Mouse (Mus musculus): ENCODE measurements around the gene Ptgir. TPM values are rescaled to one million over a fixed set of nuclear protein-coding genes. Genes with fewer than 3 reads are reported as not detected.

Gene Ptgir
- polyA plus RNA-seq, 1 experiment from 2014 or later, result 5.1 TPM

Other genes starting within 250 kb of the Ptgir start
- gene Ceacam15, start 230.8 kb upstream of the Ptgir start, polyA plus RNA-seq (2015; fragmentation: Nextera tagmentation; extraction: Ambion mirVana), result not detected in 2 replicates
- gene Ceacam9, start 184.6 kb upstream of the Ptgir start, polyA plus RNA-seq (2015; fragmentation: Nextera tagmentation; extraction: Ambion mirVana), result not detected in 2 replicates
- 253 and 283 TPM in 2 replicates for gene Ap2s1, start 168.1 kb upstream of the Ptgir start, polyA plus RNA-seq (2015; fragmentation: Nextera tagmentation; extraction: Ambion mirVana)
- gene Slc1a5, start 125.2 kb upstream of the Ptgir start, polyA plus RNA-seq (2015; fragmentation: Nextera tagmentation; extraction: Ambion mirVana), result 32.5 and 39.5 TPM in 2 replicates
- 85.8 and 96.1 TPM in 2 replicates for gene Strn4, start 90.6 kb upstream of the Ptgir start, polyA plus RNA-seq (2015; fragmentation: Nextera tagmentation; extraction: Ambion mirVana)
- gene Fkrp, start 89.8 kb upstream of the Ptgir start, polyA plus RNA-seq (2015; fragmentation: Nextera tagmentation; extraction: Ambion mirVana), result 25.8 and 27.1 TPM in 2 replicates
- 20.5 and 21.9 TPM in 2 replicates for gene Prkd2, start 63.6 kb upstream of the Ptgir start, polyA plus RNA-seq (2015; fragmentation: Nextera tagmentation; extraction: Ambion mirVana)
- 4.0 TPM in 2 replicates for gene Dact3, start 31.2 kb upstream of the Ptgir start, polyA plus RNA-seq (2015; fragmentation: Nextera tagmentation; extraction: Ambion mirVana)
- 11.8 and 15.0 TPM in 2 replicates for gene Gng8, start 14.7 kb upstream of the Ptgir start, polyA plus RNA-seq (2015; fragmentation: Nextera tagmentation; extraction: Ambion mirVana)
- gene Calm3, start 17.6 kb downstream of the Ptgir start, polyA plus RNA-seq (2015; fragmentation: Nextera tagmentation; extraction: Ambion mirVana), result 85.8 and 99.4 TPM in 2 replicates
- 20.2 and 31.1 TPM in 2 replicates for gene Pnmal2, start 38.2 kb downstream of the Ptgir start, polyA plus RNA-seq (2015; fragmentation: Nextera tagmentation; extraction: Ambion mirVana)
- 0.33 and 0.50 TPM in 2 replicates for gene Pnmal1, start 53.2 kb downstream of the Ptgir start, polyA plus RNA-seq (2015; fragmentation: Nextera tagmentation; extraction: Ambion mirVana)
- gene Gm42372, start 76.6 kb downstream of the Ptgir start, polyA plus RNA-seq (2015; fragmentation: Nextera tagmentation; extraction: Ambion mirVana), result 0.14 and 0.20 TPM in 2 replicates
- gene Ccdc8, start 86.2 kb downstream of the Ptgir start, polyA plus RNA-seq (2015; fragmentation: Nextera tagmentation; extraction: Ambion mirVana), result 19.1 and 40.8 TPM in 2 replicates
- gene Ppp5c, start 121.4 kb downstream of the Ptgir start, polyA plus RNA-seq (2015; fragmentation: Nextera tagmentation; extraction: Ambion mirVana), result 101 and 115 TPM in 2 replicates
- gene Hif3a, start 155.9 kb downstream of the Ptgir start, polyA plus RNA-seq (2015; fragmentation: Nextera tagmentation; extraction: Ambion mirVana), result 29.0 and 33.4 TPM in 2 replicates
- 0.17 and 0.20 TPM in 2 replicates for gene Psg16, start 167.6 kb downstream of the Ptgir start, polyA plus RNA-seq (2015; fragmentation: Nextera tagmentation; extraction: Ambion mirVana)
- gene Ceacam3, start 243.8 kb downstream of the Ptgir start, polyA plus RNA-seq (2015; fragmentation: Nextera tagmentation; extraction: Ambion mirVana), result not detected in 2 replicates